21 mouse cellular contexts compared by ENCODE assay signal in genomic region chr3:86196471-86196870, GRCm38 (mm10). TPM values are rescaled to one million over a fixed set of nuclear protein-coding genes. Genes with fewer than 3 reads are reported as not detected.
DNase-seq lines count a peak whose midpoint lies in the region; ATAC-seq and TF ChIP-seq lines count a peak whose summit lies in the region.
"Had no signal": no experiment of that assay in that cellular context is flagged by ENCODE, and none has a peak within 500 bp of the region (broad histone marks: within the 10 kb centered on the region; RNA-seq: fewer than 3 reads in every experiment).

No protein-coding gene starts in this region.

- no peak for TF ChIP-seq CTCF in olfactory bulb, adult 2 months (IDR thresholded peaks at IDR 0.05; ENCODE audit: insufficient read depth, low read depth, low read length)

- H3K9me3 ChIP-seq in embryonic facial prominence, embryonic 13.5 days = no peaks in the 10 kb centered on the region
- H3K9me3 ChIP-seq in embryonic facial prominence, embryonic 10.5 days = no peaks in the 10 kb centered on the region
- H3K9me3 ChIP-seq in forebrain, embryonic 12.5 days = no peaks in the 10 kb centered on the region
- H3K9me3 ChIP-seq: embryonic facial prominence, embryonic 12.5 days; hindbrain, embryonic 15.5 days; midbrain, embryonic 13.5 days; neural tube, embryonic 13.5 days had no signal

- no peak for TF ChIP-seq POLR2A in olfactory bulb, adult 2 months (IDR thresholded peaks at IDR 0.05; ENCODE audit: insufficient read depth, low read depth, low read length)

- 51% methylated on average over 3 of the region's 3 CpGs for WGBS in embryonic facial prominence, embryonic 13.5 days
- 75% methylated on average over 3 of the region's 3 CpGs for WGBS in embryonic facial prominence, embryonic 10.5 days
- WGBS in olfactory bulb, adult 2 months = 39% methylated on average over 3 of the region's 3 CpGs
- 83% methylated on average over 3 of the region's 3 CpGs for WGBS in forebrain, embryonic 12.5 days

- no peak overlapping the region for H3K9ac ChIP-seq in embryonic facial prominence, embryonic 13.5 days
- H3K9ac ChIP-seq in forebrain, embryonic 12.5 days = no peak overlapping the region
- H3K9ac ChIP-seq: embryonic facial prominence, embryonic 12.5 days; hindbrain, embryonic 15.5 days; midbrain, embryonic 13.5 days; neural tube, embryonic 13.5 days had no signal

- no peaks in the 10 kb centered on the region for H3K27me3 ChIP-seq in embryonic facial prominence, embryonic 13.5 days
- no peaks in the 10 kb centered on the region for H3K27me3 ChIP-seq in embryonic facial prominence, embryonic 10.5 days (replicated peaks; ENCODE audit: low read depth, poor library complexity, severe bottlenecking)
- no peaks in the 10 kb centered on the region for H3K27me3 ChIP-seq in forebrain, embryonic 12.5 days
- H3K27me3 ChIP-seq: embryonic facial prominence, embryonic 12.5 days; hindbrain, embryonic 15.5 days; midbrain, embryonic 13.5 days; neural tube, embryonic 13.5 days had no signal

- H3K36me3 ChIP-seq in embryonic facial prominence, embryonic 13.5 days = no peaks in the 10 kb centered on the region
- no peaks in the 10 kb centered on the region for H3K36me3 ChIP-seq in embryonic facial prominence, embryonic 10.5 days (replicated peaks)
- no peaks in the 10 kb centered on the region for H3K36me3 ChIP-seq in forebrain, embryonic 12.5 days (replicated peaks)
- H3K36me3 ChIP-seq: embryonic facial prominence, embryonic 12.5 days; hindbrain, embryonic 15.5 days; midbrain, embryonic 13.5 days; neural tube, embryonic 13.5 days had no signal

- DNase-seq in embryonic facial prominence, embryonic 10.5 days (ENCODE audit: low spot score) = no peak
- peak; percentile 22 for DNase-seq in CD4-positive, CD25-positive, alpha-beta regulatory T cell, adult 2 months (ENCODE audit: low read depth, low spot score)
- no peak for DNase-seq in urinary bladder, postnatal 36 days (ENCODE audit: low spot score in 2 of 2)
- DNase-seq: adrenal gland, adult 2 months; cerebellum, adult 2 months; gastrocnemius, postnatal 25 days; kidney, adult 18-20 months; kidney, postnatal 10 days; lung, adult 18-20 months had no signal

- no peak overlapping the region for H3K4me3 ChIP-seq in embryonic facial prominence, embryonic 13.5 days
- H3K4me3 ChIP-seq in embryonic facial prominence, embryonic 10.5 days = no peak overlapping the region
- H3K4me3 ChIP-seq in olfactory bulb, adult 2 months (ENCODE audit: insufficient read depth, low read depth, low read length) = no peak overlapping the region
- no peak overlapping the region for H3K4me3 ChIP-seq in forebrain, embryonic 12.5 days (replicated peaks)
- H3K4me3 ChIP-seq: embryonic facial prominence, embryonic 12.5 days; hindbrain, embryonic 15.5 days; midbrain, embryonic 13.5 days; neural tube, embryonic 13.5 days had no signal

- no peak overlapping the region for H3K27ac ChIP-seq in embryonic facial prominence, embryonic 13.5 days
- no peak overlapping the region for H3K27ac ChIP-seq in embryonic facial prominence, embryonic 10.5 days (replicated peaks)
- H3K27ac ChIP-seq in olfactory bulb, adult 2 months (ENCODE audit: insufficient read depth, low read depth, low read length) = peak overlapping the region; percentile 67
- no peak overlapping the region for H3K27ac ChIP-seq in forebrain, embryonic 12.5 days
- H3K27ac ChIP-seq: embryonic facial prominence, embryonic 12.5 days; hindbrain, embryonic 15.5 days; midbrain, embryonic 13.5 days; neural tube, embryonic 13.5 days; stomach, postnatal 0 days had no signal

- no peak for ATAC-seq in embryonic facial prominence, embryonic 13.5 days (ENCODE audit: insufficient number of reproducible peaks, insufficient read depth, low FRiP score, low TSS enrichment, low read depth)
- peak; percentile 84 to 86 for ATAC-seq in hematopoietic stem cell, adult 5-6 weeks (replicated peaks in 1 of 2; ENCODE audit: insufficient read depth in 1 of 2, low FRiP score in 2 of 2, low TSS enrichment in 1 of 2, low read depth in 1 of 2, poor library complexity in 2 of 2, severe bottlenecking in 2 of 2)
- ATAC-seq in forebrain, embryonic 12.5 days (ENCODE audit: low FRiP score) = no peak
- ATAC-seq in erythroid progenitor cell, adult 5-6 weeks (replicated peaks; ENCODE audit: low FRiP score, poor library complexity, severe bottlenecking) = no peak
- ATAC-seq: forebrain, embryonic 16.5 days; midbrain, embryonic 13.5 days had no signal

- H3K4me2 ChIP-seq in embryonic facial prominence, embryonic 13.5 days = 0 out of 2 replicates have a peak overlapping the region, but pooled peaks have one; percentile 24
- no peak overlapping the region for H3K4me2 ChIP-seq in forebrain, embryonic 12.5 days
- H3K4me2 ChIP-seq: hindbrain, embryonic 15.5 days; liver, embryonic 11.5 days; neural tube, embryonic 13.5 days had no signal

- peaks cover 6% of the 10 kb centered on the region; the same call in 1 of the 2 replicates for H3K4me1 ChIP-seq in embryonic facial prominence, embryonic 13.5 days
- H3K4me1 ChIP-seq in embryonic facial prominence, embryonic 10.5 days = peaks cover 6% of the 10 kb centered on the region; the same call in 1 of the 2 replicates
- peaks cover 6% of the 10 kb centered on the region; the same call in 1 of the 2 replicates for H3K4me1 ChIP-seq in olfactory bulb, adult 2 months (ENCODE audit: control insufficient read depth, insufficient read depth, low read length)
- H3K4me1 ChIP-seq in forebrain, embryonic 12.5 days = no peaks in the 10 kb centered on the region
- H3K4me1 ChIP-seq: hindbrain, embryonic 15.5 days; midbrain, embryonic 13.5 days; neural tube, embryonic 13.5 days had no signal

RNA-seq across cellular contexts. Expression of gene Lrba, which starts 28.0 kb away (rescaled TPM):
- 7.4 and 7.6 TPM in 2 replicates for polyA plus RNA-seq in embryonic facial prominence, embryonic 13.5 days (2015; fragmentation: Nextera tagmentation; extraction: Ambion mirVana)
- 9.1 and 10.5 TPM in 2 replicates for polyA plus RNA-seq in embryonic facial prominence, embryonic 10.5 days (2016; fragmentation: Nextera tagmentation; extraction: Ambion mirVana)
- total RNA-seq in hematopoietic stem cell, adult 5-6 weeks (2017) = 51.5 and 57.9 TPM in 2 replicates
- not detected in 2 replicates for polyA plus RNA-seq in olfactory bulb, adult 2 months (2012; ENCODE audit: insufficient read depth, insufficient read length, low replicate concordance, missing spikeins)
- polyA plus RNA-seq in forebrain, embryonic 12.5 days (2016; fragmentation: Nextera tagmentation; extraction: Ambion mirVana) = 4.2 and 4.4 TPM in 2 replicates
- 37.1 and 50.7 TPM in 2 replicates for total RNA-seq in erythroid progenitor cell, adult 5-6 weeks (2015; ENCODE audit: low replicate concordance)
- total RNA-seq in erythroid progenitor cell, adult 5-6 weeks (2017; ENCODE audit: low replicate concordance) = 53.0 and 92.4 TPM in 2 replicates

RNA-seq across cellular contexts. Expression of gene Rps3a1, which starts 54.0 kb away (rescaled TPM):
- polyA plus RNA-seq in embryonic facial prominence, embryonic 13.5 days (2015; fragmentation: Nextera tagmentation; extraction: Ambion mirVana) = 1,432 and 1,487 TPM in 2 replicates
- 1,198 and 1,219 TPM in 2 replicates for polyA plus RNA-seq in embryonic facial prominence, embryonic 10.5 days (2016; fragmentation: Nextera tagmentation; extraction: Ambion mirVana)
- total RNA-seq in hematopoietic stem cell, adult 5-6 weeks (2017) = 7,831 and 9,145 TPM in 2 replicates
- 790 and 1,303 TPM in 2 replicates for polyA plus RNA-seq in olfactory bulb, adult 2 months (2012; ENCODE audit: insufficient read depth, insufficient read length, low replicate concordance, missing spikeins)
- 862 and 915 TPM in 2 replicates for polyA plus RNA-seq in forebrain, embryonic 12.5 days (2016; fragmentation: Nextera tagmentation; extraction: Ambion mirVana)
- 1,143 and 1,236 TPM in 2 replicates for total RNA-seq in erythroid progenitor cell, adult 5-6 weeks (2015; ENCODE audit: low replicate concordance)
- 1,103 and 1,193 TPM in 2 replicates for total RNA-seq in erythroid progenitor cell, adult 5-6 weeks (2017; ENCODE audit: low replicate concordance)

Comparison
In these comparisons a context has a peak if more than half of its experiments do, and no peak if none do; other contexts are left out.
1. ATAC-seq: peak in hematopoietic stem cell, adult 5-6 weeks (2 of 2); none in embryonic facial prominence, embryonic 13.5 days (single experiment), forebrain, embryonic 12.5 days (single experiment) and erythroid progenitor cell, adult 5-6 weeks (single experiment).